Mouse (Mus musculus) lung, postnatal 0 days (tissue): ENCODE measurements around the gene Gm16503. TPM values are rescaled to one million over a fixed set of nuclear protein-coding genes. Genes with fewer than 3 reads are reported as not detected.
"Not testable (repeated sequence)": the region's sequence is repeated elsewhere in the genome, so short reads cannot be mapped to it uniquely, and the experiment has no call there.

Experiments used
- ATAC-seq: fragments of 200-750 bp; cut with Nextera tagmentation; 2 replicates; pipeline ENCODE4 v1.8.0; 2017; ENCODE audit warnings: moderate library complexity
- DNase-seq: peaks from one replicate; pipeline ENCODE4 v3.0.0-alpha.2; 2016; ENCODE audit warnings: low spot score
- H3K27ac ChIP-seq: fragments of 300-500 bp; sonication (generic); 2 replicates; pipeline ENCODE4 v1.5.1; 2014; ENCODE audit warnings: antibody characterized with exemption, mild to moderate bottlenecking, low read length, mixed read lengths
- H3K27me3 ChIP-seq: fragments of 300-500 bp; sonication (generic); replicated peaks from 2 replicates; pipeline ENCODE4 v1.6.1; 2014; ENCODE audit warnings: low read length, mixed read lengths; ENCODE audit not compliant: insufficient read depth
- H3K36me3 ChIP-seq: fragments of 300-500 bp; sonication (generic); 2 replicates; pipeline ENCODE4 v1.6.1; 2014; ENCODE audit warnings: low read length, mixed read lengths; ENCODE audit not compliant: insufficient read depth
- H3K4me1 ChIP-seq: fragments of 300-500 bp; sonication (generic); 2 replicates; pipeline ENCODE4 v1.6.1; 2014; ENCODE audit warnings: antibody characterized with exemption, low read depth, low read length, mixed read lengths; ENCODE audit not compliant: insufficient read depth
- H3K4me2 ChIP-seq: fragments of 300-500 bp; sonication (generic); replicated peaks from 2 replicates; pipeline ENCODE4 v1.6.1; 2014; ENCODE audit warnings: low read depth, mild to moderate bottlenecking, low read length, moderate library complexity, mixed read lengths
- H3K4me3 ChIP-seq: fragments of 300-500 bp; sonication (generic); 2 replicates; pipeline ENCODE4 v1.5.1; 2014; ENCODE audit warnings: low read depth, low read length
- H3K9ac ChIP-seq: fragments of 300-500 bp; sonication (generic); replicated peaks from 2 replicates; pipeline ENCODE4 v1.6.1; 2014; ENCODE audit warnings: low read depth, mild to moderate bottlenecking
- H3K9me3 ChIP-seq: fragments of 300-500 bp; sonication (generic); 2 replicates; pipeline ENCODE4 v1.6.1; 2016; ENCODE audit warnings: low read length, mixed read lengths
- CTCF ChIP-seq: IDR thresholded peaks from 2 replicates; pipeline ENCODE4 v1.5.1; 2016; ENCODE audit warnings: antibody characterized with exemption, mild to moderate bottlenecking
- EP300 ChIP-seq: IDR thresholded peaks from 2 replicates; pipeline ENCODE4 v1.6.1; 2016; ENCODE audit warnings: antibody characterized with exemption, mild to moderate bottlenecking, control low read depth
- WGBS: fragments of 180-500 bp; shearing (Covaris S2); extraction: QIAGEN DNeasy Blood & Tissue Kit; methylation state at CpG from one replicate; pipeline ENCODE4 v1.1.7; 2014; 5-methylcytosine and 5-hydroxymethylcytosine counted together
- polyA plus RNA-seq: library from polyadenylated mRNA; unstranded; fragments of >200 nt; fragmentation: Nextera tagmentation; extraction: Ambion mirVana; gene quantifications from 2 replicates; pipeline ENCODE4 v1.2.1, GENCODE M21; 2015

Gene Gm16503
- polyA plus RNA-seq, 1 experiment from 2014 or later, result 0.05 TPM

GRCm38 (mm10) chr4:147525125-147525524 lies 14.9 kb upstream of the Gm16503 start:
- DNase-seq (no peak), ATAC-seq (no peak)
- no peak overlapping the region for H3K4me2 ChIP-seq
- H3K9me3 ChIP-seq, result peaks cover 31% of the 10 kb centered on the region
- TF ChIP-seq EP300 (no peak), CTCF (no peak)
- H3K27me3 ChIP-seq, result no peaks in the 10 kb centered on the region
- H3K4me1 ChIP-seq, result no peaks in the 10 kb centered on the region
- H3K36me3 ChIP-seq, result no peaks in the 10 kb centered on the region
- no peak overlapping the region for H3K4me3 ChIP-seq
- no peak overlapping the region for H3K9ac ChIP-seq
- H3K27ac ChIP-seq, result no peak overlapping the region
- WGBS, result 76% methylated on average over 1 of the region's 1 CpGs

- no peak overlapping the region for H3K9ac ChIP-seq
- H3K4me1 ChIP-seq, result no peaks in the 10 kb centered on the region
- no peak overlapping the region for H3K27ac ChIP-seq
- TF ChIP-seq CTCF, result no peak; the same call in 1 of the 2 replicates
- no peak for TF ChIP-seq EP300
- no peak overlapping the region for H3K4me3 ChIP-seq
- H3K36me3 ChIP-seq, result no peaks in the 10 kb centered on the region
- H3K27me3 ChIP-seq, result no peaks in the 10 kb centered on the region
- H3K9me3 ChIP-seq, result peaks cover 17% of the 10 kb centered on the region; the same call in 1 of the 2 replicates
- H3K4me2 ChIP-seq, result no peak overlapping the region
- ATAC-seq (no peak), DNase-seq (no peak)
- WGBS, result 75% methylated on average over 1 of the region's 1 CpGs
Measured at GRCm38 (mm10) chr4:147530366-147530765, 9.7 kb upstream of the Gm16503 start.

- ATAC-seq, H3K36me3 ChIP-seq, H3K27ac ChIP-seq, H3K4me1 ChIP-seq, DNase-seq, H3K4me2 ChIP-seq, H3K27me3 ChIP-seq, H3K9ac ChIP-seq, H3K4me3 ChIP-seq: not testable (repeated sequence)
- peaks cover 17% of the 10 kb centered on the region for H3K9me3 ChIP-seq
Measured at GRCm38 (mm10) chr4:147535916-147536315, 4.1 kb upstream of the Gm16503 start.

GRCm38 (mm10) chr4:147537702-147538101 lies 2.3 kb upstream of the Gm16503 start:
- Histone ChIP-seq H3K4me3 (no peak overlapping the region), H3K4me2 (no peak overlapping the region), H3K27ac (no peak overlapping the region), H3K9ac (no peak overlapping the region), H3K27me3 (no peaks in the 10 kb centered on the region), H3K4me1 (no peaks in the 10 kb centered on the region), H3K9me3 (peaks cover 12% of the 10 kb centered on the region), H3K36me3 (no peaks in the 10 kb centered on the region)
- DNase-seq (no peak), ATAC-seq (no peak)
- 72% methylated on average over 2 of the region's 2 CpGs for WGBS
- TF ChIP-seq CTCF, result no peak
- no peak for TF ChIP-seq EP300

GRCm38 (mm10) chr4:147541105-147541504 lies 1.1 kb downstream of the Gm16503 start:
- Histone ChIP-seq H3K4me2 (no peak overlapping the region), H3K27me3 (no peaks in the 10 kb centered on the region), H3K27ac (no peak overlapping the region), H3K4me1 (no peaks in the 10 kb centered on the region), H3K36me3 (no peaks in the 10 kb centered on the region), H3K4me3 (no peak overlapping the region), H3K9ac (no peak overlapping the region), H3K9me3 (peaks cover 14% of the 10 kb centered on the region)
- DNase-seq (no peak), ATAC-seq (no peak)
- TF ChIP-seq EP300, result no peak
- no peak for TF ChIP-seq CTCF

GRCm38 (mm10) chr4:147553071-147553470 lies 13.1 kb downstream of the Gm16503 start, which contains the start of gene Zfp985:
Gene Zfp985 (plus strand): TSS chr4:147553277.
- H3K4me1 ChIP-seq, DNase-seq, H3K9ac ChIP-seq, H3K36me3 ChIP-seq, H3K4me2 ChIP-seq, H3K27me3 ChIP-seq, H3K27ac ChIP-seq, H3K9me3 ChIP-seq, H3K4me3 ChIP-seq, ATAC-seq: not testable (repeated sequence)
- WGBS, result 66% methylated on average over 5 of the region's 5 CpGs

GRCm38 (mm10) chr4:147554361-147554760 lies 14.3 kb downstream of the Gm16503 start:
- H3K27me3 ChIP-seq, H3K4me2 ChIP-seq, H3K4me1 ChIP-seq, H3K27ac ChIP-seq, H3K9me3 ChIP-seq, ATAC-seq, DNase-seq, H3K4me3 ChIP-seq, H3K9ac ChIP-seq, H3K36me3 ChIP-seq: not testable (repeated sequence)
- 66% methylated on average over 2 of the region's 2 CpGs for WGBS

GRCm38 (mm10) chr4:147556921-147557320 lies 16.9 kb downstream of the Gm16503 start:
- not testable (repeated sequence) for DNase-seq, H3K27ac ChIP-seq, H3K4me3 ChIP-seq, H3K27me3 ChIP-seq, ATAC-seq, H3K4me2 ChIP-seq, H3K36me3 ChIP-seq, H3K4me1 ChIP-seq, H3K9ac ChIP-seq
- WGBS, result 19% methylated on average over 1 of the region's 1 CpGs
- H3K9me3 ChIP-seq, result peaks cover 16% of the 10 kb centered on the region

- H3K4me2 ChIP-seq, H3K27ac ChIP-seq, H3K4me1 ChIP-seq, DNase-seq, H3K36me3 ChIP-seq, H3K4me3 ChIP-seq, H3K27me3 ChIP-seq, ATAC-seq, H3K9ac ChIP-seq: not testable (repeated sequence)
- H3K9me3 ChIP-seq, result peaks cover 16% of the 10 kb centered on the region
Measured at GRCm38 (mm10) chr4:147558011-147558410, 18.0 kb downstream of the Gm16503 start.
